Mouse (Mus musculus): ENCODE measurements at regions not wholly inside any gene's neighbourhood (a gene's known extent, or its start where the extent isn't known, plus 50 kb on each side); places are given as distances from the start of the nearest gene placed in this dataset.

DNA sequence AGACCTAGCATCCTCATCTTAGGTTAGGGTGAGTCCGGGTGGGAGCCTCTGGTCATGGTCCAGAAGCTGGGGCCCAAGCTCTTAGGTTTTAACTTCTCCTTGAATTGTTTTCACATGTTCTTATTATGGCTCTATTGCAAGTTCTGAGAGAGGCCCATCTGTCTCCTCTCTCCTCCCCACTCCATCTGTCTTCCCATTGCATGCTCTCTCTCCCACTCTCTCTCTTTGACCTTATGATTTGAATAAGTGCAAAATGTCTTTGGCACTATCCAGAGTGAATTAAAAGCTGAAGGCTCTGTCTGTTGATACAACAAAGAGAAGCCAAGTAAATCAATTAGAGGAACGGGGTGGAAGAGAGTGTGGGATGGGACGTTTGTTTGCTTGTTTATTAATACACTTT, 146.2 kb upstream of the Rfx3 start:
- TF ChIP-seq CTCF (IDR thresholded peaks at IDR 0.05; ENCODE audit: insufficient read depth, low read depth, low read length) (no peak), POLR2A (IDR thresholded peaks at IDR 0.05; ENCODE audit: insufficient read depth, low read depth, low read length) (no peak)
- WGBS, result 69% methylated on average over 3 of the region's 3 CpGs

DNA sequence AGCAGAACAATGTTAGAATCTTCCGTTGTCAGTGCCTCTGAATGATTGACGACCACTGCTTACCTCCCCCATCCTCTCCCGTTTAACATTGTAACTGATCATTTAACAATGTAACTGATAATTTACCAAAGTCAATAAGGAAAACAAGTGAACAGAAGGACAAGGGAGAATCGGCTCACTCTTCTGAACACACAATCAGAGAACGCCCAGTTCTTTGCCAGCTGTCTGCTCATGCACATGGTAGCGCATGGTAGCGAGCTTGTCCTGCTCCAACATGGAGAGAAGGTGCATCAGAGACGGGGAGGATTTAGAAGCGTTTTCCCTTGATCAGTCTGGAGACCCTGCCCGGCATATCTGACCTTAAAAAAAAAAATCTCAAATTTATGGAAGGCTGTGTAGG, 126.6 kb upstream of the Rfx3 start:
- TF ChIP-seq POLR2A (IDR thresholded peaks at IDR 0.05; ENCODE audit: insufficient read depth, low read depth, low read length) (no peak), CTCF (IDR thresholded peaks at IDR 0.05; ENCODE audit: insufficient read depth, low read depth, low read length) (no peak)
- Histone ChIP-seq H3K4me1 (ENCODE audit: control insufficient read depth, insufficient read depth, low read length) (peaks cover 3% of the 10 kb centered on the region; the same call in 1 of the 2 replicates), H3K27ac (ENCODE audit: insufficient read depth, low read depth, low read length) (no peak overlapping the region), H3K4me3 (ENCODE audit: insufficient read depth, low read depth, low read length) (no peak overlapping the region)
- WGBS, result 79% methylated on average over 10 of the region's 10 CpGs

More for the DNA sequence above, 146.2 kb upstream of the Rfx3 start:
- no peaks in the 10 kb centered on the region for H3K4me1 ChIP-seq (ENCODE audit: control insufficient read depth, insufficient read depth, low read length)
- H3K27ac ChIP-seq (ENCODE audit: insufficient read depth, low read depth, low read length), result no peak overlapping the region
- H3K4me3 ChIP-seq (ENCODE audit: insufficient read depth, low read depth, low read length), result no peak overlapping the region

DNA sequence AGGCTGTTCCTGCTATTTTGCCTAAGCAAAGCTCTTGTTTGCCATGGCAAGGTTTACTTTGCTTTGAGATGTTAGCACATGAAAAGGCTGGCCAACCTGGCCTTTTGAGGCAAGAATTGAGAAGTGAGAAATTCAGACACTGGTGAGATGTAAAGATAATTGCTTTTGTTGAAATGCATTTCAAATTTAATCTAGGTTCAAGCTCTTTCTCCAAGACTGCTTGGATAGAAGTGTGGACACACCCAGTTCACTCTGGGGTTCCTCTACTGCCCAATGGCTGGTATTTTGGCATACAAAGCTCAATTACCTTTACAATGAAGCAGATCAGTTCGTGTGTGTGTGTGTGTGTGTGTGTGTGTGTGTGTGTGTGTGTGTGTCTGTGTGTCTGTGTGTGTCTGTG, 123.8 kb upstream of the Rfx3 start:
- H3K4me3 ChIP-seq (ENCODE audit: insufficient read depth, low read depth, low read length), result no peak overlapping the region
- no peak overlapping the region for H3K27ac ChIP-seq (ENCODE audit: insufficient read depth, low read depth, low read length)
- WGBS, result 47% methylated on average over 1 of the region's 1 CpGs
- no peaks in the 10 kb centered on the region for H3K4me1 ChIP-seq (ENCODE audit: control insufficient read depth, insufficient read depth, low read length)
- TF ChIP-seq POLR2A (IDR thresholded peaks at IDR 0.05; ENCODE audit: insufficient read depth, low read depth, low read length) (no peak), CTCF (IDR thresholded peaks at IDR 0.05; ENCODE audit: insufficient read depth, low read depth, low read length) (no peak)

DNA sequence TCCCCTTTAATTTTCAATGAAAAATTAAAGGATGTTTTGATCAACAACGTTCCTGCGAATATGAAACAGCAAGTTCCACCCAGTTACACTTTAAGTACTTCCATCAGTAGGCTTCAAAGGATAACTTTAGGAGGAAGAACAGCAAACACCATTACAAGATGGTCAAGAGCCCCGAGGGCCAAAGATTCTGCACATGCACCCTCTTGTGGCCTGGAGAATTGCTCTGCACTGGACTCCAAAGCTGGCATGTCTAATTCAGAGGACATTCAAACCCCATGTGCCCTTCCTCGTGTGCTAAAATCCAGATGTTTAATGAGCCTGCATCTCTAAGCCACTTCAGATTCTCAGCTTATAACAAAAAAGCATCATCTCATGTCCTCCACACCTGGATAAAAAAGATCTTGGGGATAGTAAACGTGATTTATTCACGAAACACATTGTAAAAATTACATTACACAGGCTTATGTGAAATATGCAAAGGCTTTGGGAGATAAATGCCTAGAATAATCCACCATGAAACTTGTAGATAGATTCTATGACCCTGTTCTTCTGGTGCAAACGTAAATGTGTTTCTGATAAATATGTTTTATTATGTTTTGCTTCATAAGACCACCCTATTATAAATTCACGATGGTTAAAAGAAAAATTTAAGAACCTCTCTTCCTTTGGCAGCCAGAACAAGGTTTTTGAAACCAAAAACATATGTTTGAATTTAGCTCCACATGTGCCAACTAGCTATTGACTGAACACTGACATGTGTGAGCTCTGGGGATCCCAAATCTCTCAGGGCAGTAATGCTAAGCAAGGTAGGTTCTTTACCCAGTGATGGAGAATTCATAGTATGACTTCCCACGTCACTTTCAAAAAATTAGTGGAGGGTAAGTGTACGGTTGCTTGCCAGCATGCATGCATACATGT, 100.6 kb upstream of the Rfx3 start:
- Histone ChIP-seq H3K27ac (ENCODE audit: insufficient read depth, low read depth, low read length) (no peak overlapping the region), H3K4me1 (ENCODE audit: control insufficient read depth, insufficient read depth, low read length) (no peaks in the 10 kb centered on the region), H3K4me3 (ENCODE audit: insufficient read depth, low read depth, low read length) (no peak overlapping the region)
- 85% methylated on average over 10 of the region's 10 CpGs for WGBS
- TF ChIP-seq CTCF (IDR thresholded peaks at IDR 0.05; ENCODE audit: insufficient read depth, low read depth, low read length) (no peak), POLR2A (IDR thresholded peaks at IDR 0.05; ENCODE audit: insufficient read depth, low read depth, low read length) (no peak)

DNA sequence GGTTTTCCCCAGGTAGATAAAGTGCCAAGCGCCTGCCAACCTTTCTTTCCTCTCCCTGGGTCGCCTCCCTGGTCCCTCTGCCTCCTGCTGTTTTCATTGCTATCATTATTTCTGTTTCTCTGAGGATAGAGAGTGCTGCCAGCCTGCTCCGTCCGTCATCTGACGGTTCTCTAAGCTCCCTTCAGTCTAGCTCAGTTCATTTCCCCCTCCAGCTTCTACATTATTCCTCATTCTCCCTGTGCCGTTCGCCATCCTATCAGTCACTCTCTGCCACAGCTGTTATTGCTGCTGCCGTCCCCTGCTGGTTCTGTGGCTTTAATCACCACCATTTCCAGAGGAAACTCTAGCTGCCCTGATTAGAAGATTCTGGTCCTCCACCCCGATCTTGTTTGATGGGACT, 84.7 kb upstream of the Rfx3 start:
- Histone ChIP-seq H3K4me3 (ENCODE audit: insufficient read depth, low read depth, low read length) (no peak overlapping the region), H3K4me1 (ENCODE audit: control insufficient read depth, insufficient read depth, low read length) (no peaks in the 10 kb centered on the region), H3K27ac (ENCODE audit: insufficient read depth, low read depth, low read length) (no peak overlapping the region)
- TF ChIP-seq CTCF (IDR thresholded peaks at IDR 0.05; ENCODE audit: insufficient read depth, low read depth, low read length), result no peak
- TF ChIP-seq POLR2A (IDR thresholded peaks at IDR 0.05; ENCODE audit: insufficient read depth, low read depth, low read length), result no peak
- WGBS, result 33% methylated on average over 9 of the region's 9 CpGs

DNA sequence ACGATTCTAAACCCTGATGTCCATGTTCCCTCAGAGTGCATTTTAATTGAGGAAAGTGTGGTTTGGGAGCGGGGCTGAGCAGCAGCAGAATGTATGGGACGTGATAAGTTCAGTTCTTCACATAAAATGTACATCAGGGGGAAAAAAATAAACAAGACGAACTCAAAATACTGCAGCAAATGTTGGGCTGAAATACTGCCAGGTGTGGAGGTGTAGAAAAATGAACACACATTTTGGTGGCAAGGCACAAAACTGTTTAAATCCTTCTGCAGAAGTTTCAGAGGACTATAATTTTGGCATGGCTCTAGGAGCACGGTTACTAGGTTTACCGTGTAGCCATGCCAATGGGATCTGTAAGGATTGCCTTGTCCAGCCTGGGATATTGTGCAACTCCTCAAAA, 81.3 kb upstream of the Rfx3 start:
- WGBS, result 87% methylated on average over 6 of the region's 6 CpGs
- H3K27ac ChIP-seq (ENCODE audit: insufficient read depth, low read depth, low read length), result no peak overlapping the region
- H3K4me1 ChIP-seq (ENCODE audit: control insufficient read depth, insufficient read depth, low read length), result peaks cover 4% of the 10 kb centered on the region; the same call in 1 of the 2 replicates
- no peak overlapping the region for H3K4me3 ChIP-seq (ENCODE audit: insufficient read depth, low read depth, low read length)
- no peak for TF ChIP-seq POLR2A (IDR thresholded peaks at IDR 0.05; ENCODE audit: insufficient read depth, low read depth, low read length)
- no peak for TF ChIP-seq CTCF (IDR thresholded peaks at IDR 0.05; ENCODE audit: insufficient read depth, low read depth, low read length)

DNA sequence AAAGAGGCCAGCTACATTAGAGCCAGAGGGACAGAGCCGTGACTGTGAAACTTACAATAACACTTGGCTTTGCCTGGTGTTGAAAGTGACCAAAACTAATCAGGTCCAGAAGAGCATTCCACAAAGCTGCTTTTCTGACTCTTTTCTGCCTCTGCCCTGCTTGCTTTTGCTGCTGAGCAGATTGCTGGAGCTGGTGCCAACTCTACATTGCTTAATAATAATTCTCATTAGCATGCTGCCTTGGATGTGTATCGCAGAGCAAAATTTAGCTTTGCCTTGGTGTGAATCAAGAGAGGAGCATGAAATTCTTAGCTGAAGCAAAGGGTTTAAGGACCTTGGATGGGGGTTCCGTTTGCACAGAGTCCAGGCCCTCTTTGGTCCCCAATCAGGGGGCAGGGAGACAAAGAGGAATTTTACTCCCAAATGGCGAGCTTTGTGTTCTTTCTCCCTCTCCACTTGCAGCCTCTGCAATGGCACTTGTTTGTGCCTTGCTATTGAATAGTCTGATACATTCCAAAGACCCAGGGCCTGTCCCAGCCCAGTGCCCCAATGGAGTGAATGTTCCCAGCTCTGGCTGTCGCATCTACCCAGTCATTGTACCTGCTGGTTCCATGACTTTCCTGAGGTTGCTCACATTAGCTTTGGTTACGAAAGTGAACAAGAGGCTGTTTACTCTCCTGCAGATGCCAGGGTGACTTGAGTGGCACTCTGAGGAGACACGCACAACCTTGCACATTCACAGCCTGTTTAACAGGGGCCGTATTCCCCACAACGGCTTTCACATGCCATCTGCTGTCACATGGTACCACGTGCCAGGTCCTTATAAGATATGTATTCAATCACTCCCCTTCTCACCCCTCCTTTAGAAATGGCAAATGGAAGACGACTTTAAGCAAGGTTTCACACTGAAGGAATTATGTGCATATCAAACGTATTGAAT, 76.9 kb upstream of the Rfx3 start:
- peaks cover 7% of the 10 kb centered on the region for H3K4me1 ChIP-seq (ENCODE audit: control insufficient read depth, insufficient read depth, low read length)
- TF ChIP-seq CTCF (IDR thresholded peaks at IDR 0.05; ENCODE audit: insufficient read depth, low read depth, low read length), result no peak
- no peak for TF ChIP-seq POLR2A (IDR thresholded peaks at IDR 0.05; ENCODE audit: insufficient read depth, low read depth, low read length)
- WGBS, result 61% methylated on average over 12 of the region's 12 CpGs
- H3K4me3 ChIP-seq (ENCODE audit: insufficient read depth, low read depth, low read length), result no peak overlapping the region
- H3K27ac ChIP-seq (ENCODE audit: insufficient read depth, low read depth, low read length), result no peak overlapping the region

DNA sequence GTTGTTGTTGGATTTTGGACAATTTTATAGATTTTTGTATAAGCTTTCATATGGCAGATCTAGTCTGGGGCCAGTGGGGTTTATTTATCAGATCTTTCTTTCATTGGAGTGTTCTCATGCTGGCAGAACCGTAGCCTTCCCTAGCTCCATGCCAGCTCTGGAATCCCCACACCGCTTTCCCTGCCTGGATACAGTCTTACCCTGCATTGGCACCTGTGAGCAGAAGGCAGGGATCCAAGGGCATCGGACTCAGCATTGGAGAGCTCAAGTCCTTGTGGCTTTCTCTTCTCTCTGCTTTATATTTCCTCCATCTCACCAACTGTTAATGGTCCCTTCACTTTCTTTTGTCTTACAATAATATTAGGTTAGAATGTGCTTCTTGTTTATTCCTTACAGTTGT, 59.4 kb upstream of the Rfx3 start:
- WGBS, result 57% methylated on average over 3 of the region's 3 CpGs
- H3K27ac ChIP-seq (ENCODE audit: insufficient read depth, low read depth, low read length), result no peak overlapping the region
- no peak for TF ChIP-seq CTCF (IDR thresholded peaks at IDR 0.05; ENCODE audit: insufficient read depth, low read depth, low read length)
- no peak for TF ChIP-seq POLR2A (IDR thresholded peaks at IDR 0.05; ENCODE audit: insufficient read depth, low read depth, low read length)
- H3K4me1 ChIP-seq (ENCODE audit: control insufficient read depth, insufficient read depth, low read length), result no peaks in the 10 kb centered on the region
- H3K4me3 ChIP-seq (ENCODE audit: insufficient read depth, low read depth, low read length), result no peak overlapping the region
